Mouse (Mus musculus): ENCODE data around the gene Reg3d. TPM values are rescaled to one million over a fixed set of nuclear protein-coding genes. Genes with fewer than 3 reads are reported as not detected.
"Not testable (repeated sequence)": the region's sequence is repeated elsewhere in the genome, so short reads cannot be mapped to it uniquely, and the experiment has no call there.

Gene Reg3d
- total RNA-seq (2021): not detected
- long read RNA-seq, experiment 1: 0 reads
- long read RNA-seq, experiment 2: 0 reads

GRCm38 (mm10) chr6:78378765-78379164 is at the start of gene Reg3d:
Gene Reg3d, minus strand, starts transcription at chr6:78378865.
- DNase-seq (ENCODE audit: low spot score in 2 of 2): no peak

GRCm38 (mm10) chr6:78425497-78425896 is 46.8 kb upstream of the Reg3d start:
- no peak for DNase-seq (ENCODE audit: low spot score in 2 of 2)

- not testable (repeated sequence) for DNase-seq (ENCODE audit: low spot score in 2 of 2)
Measured at GRCm38 (mm10) chr6:78422411-78422810, 43.7 kb upstream of the Reg3d start, which contains the start of gene Reg1. Gene Reg1, plus strand, starts transcription at chr6:78422711.

- not testable (repeated sequence) for DNase-seq (ENCODE audit: low spot score in 2 of 2)
Measured at GRCm38 (mm10) chr6:78395323-78395722, 16.7 kb upstream of the Reg3d start, which contains the start of gene Reg2. Gene Reg2, plus strand, starts transcription at chr6:78395623.

- no peak for DNase-seq (ENCODE audit: low spot score in 2 of 2)
Measured at GRCm38 (mm10) chr6:78385609-78386008, 6.9 kb upstream of the Reg3d start.

GRCm38 (mm10) chr6:78380409-78380808 is 1.7 kb upstream of the Reg3d start, which contains the start of gene Reg3a:
Gene Reg3a, plus strand, starts transcription at chr6:78380709.
- DNase-seq (ENCODE audit: low spot score in 2 of 2): no peak

- DNase-seq (ENCODE audit: low spot score in 2 of 2): no peak
Measured at GRCm38 (mm10) chr6:78370357-78370756, 8.3 kb downstream of the Reg3d start, which contains the start of gene Reg3b. Gene Reg3b, plus strand, starts transcription at chr6:78370657.

GRCm38 (mm10) chr6:78361971-78362563 is 16.6 kb downstream of the Reg3d start:
- no peak for DNase-seq (ENCODE audit: low spot score in 2 of 2)

GRCm38 (mm10) chr6:78341689-78342088 is 37.0 kb downstream of the Reg3d start:
- no peak for DNase-seq (ENCODE audit: low spot score in 2 of 2)

- no peak for DNase-seq (ENCODE audit: low spot score in 2 of 2)
Measured at GRCm38 (mm10) chr6:78340296-78340695, 38.4 kb downstream of the Reg3d start.

GRCm38 (mm10) chr6:78331919-78332569 is 46.6 kb downstream of the Reg3d start:
- no peak for DNase-seq (ENCODE audit: low spot score in 2 of 2)

GRCm38 (mm10) chr6:78329166-78329565 is 49.5 kb downstream of the Reg3d start:
- DNase-seq (ENCODE audit: low spot score in 2 of 2): no peak

GRCm38 (mm10) chr6:78327798-78328197 is 50.9 kb downstream of the Reg3d start:
- DNase-seq (ENCODE audit: low spot score in 2 of 2): no peak

Other genes with a start within 250 kb of the Reg3d start
- gene Reg3b, start 8.2 kb downstream of the Reg3d start, total RNA-seq (2021): not detected
- not detected for gene Reg3a, start 1.8 kb upstream of the Reg3d start, total RNA-seq (2021)
- gene Reg2, start 16.8 kb upstream of the Reg3d start, total RNA-seq (2021): not detected
- not detected for gene Reg1, start 43.8 kb upstream of the Reg3d start, total RNA-seq (2021)
- gene Reg3g, start 90.0 kb upstream of the Reg3d start, total RNA-seq (2021): under 1 TPM in 1 of 2 experiments, not detected in 1; 0.73 TPM

Data from gastrocnemius, postnatal 4 days (tissue).